Mouse (Mus musculus) kidney, embryonic 16.5 days (tissue): ENCODE data around the gene Mfsd5. TPM values are rescaled to one million over a fixed set of nuclear protein-coding genes. Genes with fewer than 3 reads are reported as not detected.

ENCODE experiments used
- ATAC-seq: fragments of 200-750 bp; cut with Nextera tagmentation; 2 replicates; pipeline ENCODE4 v1.8.0; 2017; ENCODE audit warnings: moderate TSS enrichment; ENCODE audit not compliant: low FRiP score, low TSS enrichment
- H3K27ac ChIP-seq: fragments of 300-500 bp; sonication (generic); 2 replicates; pipeline ENCODE4 v1.5.1; 2014; ENCODE audit warnings: low read length
- H3K27me3 ChIP-seq: fragments of 300-500 bp; sonication (generic); 2 replicates; pipeline ENCODE4 v1.6.1; 2014; ENCODE audit warnings: low read length, control low read depth, mixed read lengths; ENCODE audit not compliant: insufficient read depth
- H3K36me3 ChIP-seq: fragments of 300-500 bp; sonication (generic); 2 replicates; pipeline ENCODE4 v1.6.1; 2014; ENCODE audit warnings: low read length, control low read depth, mixed read lengths; ENCODE audit not compliant: insufficient read depth
- H3K4me1 ChIP-seq: fragments of 300-500 bp; sonication (generic); 2 replicates; pipeline ENCODE4 v1.6.1; 2014; ENCODE audit warnings: low read length, control low read depth, mixed read lengths; ENCODE audit not compliant: insufficient read depth
- H3K4me2 ChIP-seq: fragments of 300-500 bp; sonication (generic); replicated peaks from 2 replicates; pipeline ENCODE4 v1.6.1; 2014; ENCODE audit warnings: low read depth, low read length
- H3K4me3 ChIP-seq: fragments of 300-500 bp; sonication (generic); 2 replicates; pipeline ENCODE4 v1.5.1; 2014; ENCODE audit warnings: mild to moderate bottlenecking, low read length
- H3K9ac ChIP-seq: fragments of 300-500 bp; sonication (generic); replicated peaks from 2 replicates; pipeline ENCODE4 v1.6.1; 2014; ENCODE audit warnings: low read length
- H3K9me3 ChIP-seq: fragments of 300-500 bp; sonication (generic); 2 replicates; pipeline ENCODE4 v1.6.1; 2016; ENCODE audit warnings: low read length, control low read depth
- WGBS: fragments of 180-500 bp; shearing (Covaris S2); extraction: QIAGEN DNeasy Blood & Tissue Kit; methylation state at CpG from one replicate; pipeline ENCODE4 v1.1.7; 2014; 5-methylcytosine and 5-hydroxymethylcytosine counted together
- polyA plus RNA-seq: library from polyadenylated mRNA; unstranded; fragments of >200 nt; fragmentation: Nextera tagmentation; extraction: Ambion mirVana; gene quantifications from 2 replicates; pipeline ENCODE4 v1.2.1, GENCODE M21; 2015

Gene Mfsd5
- polyA plus RNA-seq, 1 experiment from 2014 or later = 78.8 TPM

- peaks cover 14% of the 10 kb centered on the region; the same call in 1 of the 2 replicates for H3K36me3 ChIP-seq
- no peak overlapping the region for H3K4me2 ChIP-seq
- no peaks in the 10 kb centered on the region for H3K9me3 ChIP-seq
- peaks cover 19% of the 10 kb centered on the region for H3K4me1 ChIP-seq
- ATAC-seq = no peak
- H3K27me3 ChIP-seq = no peaks in the 10 kb centered on the region
- H3K9ac ChIP-seq = peak overlapping the region; percentile 88; the same call in 1 of the 2 replicates
- 93% methylated on average over 19 of the region's 19 CpGs for WGBS
- H3K4me3 ChIP-seq = 0 out of 2 replicates have a peak overlapping the region, but pooled peaks have one; percentile 79
- H3K27ac ChIP-seq = no peak overlapping the region
These were observed 1.4 kb downstream of the Mfsd5 start for GRCm38 (mm10) chr15:102280623-102281022.

DNA sequence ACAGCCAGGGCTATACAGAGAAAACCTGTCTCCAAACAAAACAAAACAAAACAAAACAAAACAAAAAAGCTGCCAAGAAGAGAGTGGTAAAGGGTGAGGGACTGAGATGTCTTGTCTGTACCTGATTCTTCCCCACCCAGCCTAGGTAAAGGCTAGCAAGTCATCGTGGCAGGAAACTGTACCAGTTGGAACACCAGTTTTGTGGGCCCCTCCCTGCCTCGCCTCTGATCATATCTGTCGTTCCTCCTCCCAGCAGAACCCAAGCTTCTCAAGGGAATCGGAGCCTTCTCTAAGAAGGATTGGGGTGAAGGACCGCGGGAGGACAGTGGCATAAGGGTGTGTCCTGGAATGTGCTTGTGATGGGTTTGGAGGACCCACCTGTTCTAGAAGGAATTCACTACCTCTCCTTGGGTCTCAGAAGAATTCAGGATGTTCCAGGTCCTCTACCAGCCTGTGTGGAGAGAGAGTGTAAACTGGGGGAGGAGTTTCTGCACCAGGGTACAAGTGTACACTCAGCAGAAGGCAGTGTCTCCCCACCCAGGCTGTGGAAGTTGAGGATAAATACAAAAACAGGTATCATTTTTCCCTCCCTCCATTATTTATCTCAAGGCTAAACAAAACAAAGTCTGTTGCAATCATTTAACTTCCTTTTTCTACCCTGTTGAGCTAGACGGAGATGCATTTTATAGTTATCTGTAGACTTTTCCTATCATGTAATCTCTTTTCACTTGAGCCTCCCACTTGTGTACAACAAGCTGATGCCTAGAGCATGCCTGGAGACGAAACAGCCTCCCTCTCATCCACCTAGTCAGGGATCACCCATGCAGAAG, 3.4 kb downstream of the Mfsd5 start:
- Histone ChIP-seq H3K27ac (no peak overlapping the region), H3K36me3 (peaks cover 14% of the 10 kb centered on the region; the same call in 1 of the 2 replicates), H3K9ac (no peak overlapping the region), H3K9me3 (no peaks in the 10 kb centered on the region), H3K4me1 (peaks cover 19% of the 10 kb centered on the region), H3K4me3 (no peak overlapping the region), H3K4me2 (no peak overlapping the region), H3K27me3 (no peaks in the 10 kb centered on the region)
- 83% methylated on average over 8 of the region's 8 CpGs for WGBS
- no peak for ATAC-seq

DNA sequence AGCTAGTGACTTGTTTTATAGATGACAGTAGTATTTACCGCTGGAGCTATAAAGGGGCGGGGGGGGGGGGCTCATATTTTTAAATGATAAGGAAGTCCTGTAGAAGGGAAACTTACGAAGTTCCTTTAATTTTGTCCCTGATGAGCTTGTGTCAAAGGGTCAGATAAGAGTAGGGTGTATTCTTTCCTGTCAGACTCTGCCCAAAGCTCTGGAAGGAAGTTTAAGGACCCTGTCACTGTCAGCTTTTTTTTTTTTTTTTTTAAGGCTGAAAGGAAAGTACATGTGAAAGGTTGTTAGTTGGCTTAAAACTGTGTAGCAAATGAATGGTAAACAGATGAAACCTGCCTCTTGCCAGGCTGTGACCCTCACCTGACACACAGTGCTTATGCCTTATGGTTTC, 4.4 kb downstream of the Mfsd5 start:
- H3K4me1 ChIP-seq = peaks cover 17% of the 10 kb centered on the region
- no peak overlapping the region for H3K27ac ChIP-seq
- no peak for ATAC-seq
- no peak overlapping the region for H3K9ac ChIP-seq
- no peak overlapping the region for H3K4me3 ChIP-seq
- no peaks in the 10 kb centered on the region for H3K27me3 ChIP-seq
- no peaks in the 10 kb centered on the region for H3K9me3 ChIP-seq
- H3K4me2 ChIP-seq = no peak overlapping the region
- H3K36me3 ChIP-seq = peaks cover 14% of the 10 kb centered on the region; the same call in 1 of the 2 replicates
- 70% methylated on average over 3 of the region's 3 CpGs for WGBS

- Histone ChIP-seq H3K4me2 (no peak overlapping the region), H3K9me3 (no peaks in the 10 kb centered on the region), H3K4me1 (peaks cover 6% of the 10 kb centered on the region; the same call in 1 of the 2 replicates), H3K4me3 (no peak overlapping the region), H3K27ac (no peak overlapping the region), H3K36me3 (0 out of 2 replicates have a peak, but pooled peaks cover 3% of the 10 kb centered on the region), H3K27me3 (no peaks in the 10 kb centered on the region), H3K9ac (no peak overlapping the region)
- ATAC-seq = no peak
These were observed 8.1 kb downstream of the Mfsd5 start for GRCm38 (mm10) chr15:102287395-102287794.

DNA sequence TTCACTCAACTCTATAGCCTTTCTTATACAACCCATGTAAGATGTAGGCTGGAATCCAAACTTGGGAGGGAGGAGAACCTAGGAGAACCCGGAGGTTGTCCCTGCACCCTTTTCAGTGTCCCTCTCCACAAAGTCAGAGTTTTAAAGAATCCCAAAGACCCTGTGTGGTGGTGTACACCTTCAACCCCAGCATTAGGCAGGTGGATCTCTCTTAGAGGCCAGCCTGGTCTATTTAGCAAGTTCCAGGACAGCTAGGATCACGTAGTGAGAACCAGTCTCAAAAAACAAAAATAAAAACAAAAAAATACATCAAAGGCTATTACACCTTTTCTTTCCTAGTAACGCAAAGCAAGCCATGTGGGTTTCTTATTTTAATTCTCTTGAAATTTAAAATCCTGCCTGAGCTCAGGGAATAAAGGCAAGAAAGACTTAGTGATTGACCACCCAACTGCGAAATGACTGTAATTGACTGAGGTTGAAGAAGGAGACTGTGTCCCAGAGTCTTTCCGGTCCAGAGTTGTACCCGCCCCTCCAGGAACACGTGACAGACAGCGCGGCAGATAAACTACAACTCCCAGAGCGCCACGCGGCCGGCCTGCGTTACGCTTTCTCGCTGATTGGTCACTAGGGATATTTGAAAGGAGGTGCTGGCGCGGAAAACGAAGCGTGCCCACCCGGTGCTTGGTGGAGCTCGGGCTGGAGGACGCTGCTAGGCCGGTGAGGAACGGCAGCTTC, 16.5 kb downstream of the Mfsd5 start, which contains the start of gene Espl1:
TSS of gene Espl1 (plus strand) at position 634 of the 735 bp plus-strand sequence.
- Histone ChIP-seq H3K4me3 (peak within 1 kb of the TSS; percentile 68), H3K9me3 (no peaks in the 10 kb centered on the region), H3K4me1 (peaks cover 8% of the 10 kb centered on the region), H3K27ac (peak within 1 kb of the TSS; percentile 48), H3K4me2 (peak within 1 kb of the TSS; percentile 73), H3K27me3 (no peaks in the 10 kb centered on the region), H3K9ac (peak within 1 kb of the TSS; percentile 71), H3K36me3 (peaks cover 19% of the 10 kb centered on the region)
- ATAC-seq = peak; percentile 99
- WGBS = 6% methylated on average over 25 of the region's 25 CpGs

DNA sequence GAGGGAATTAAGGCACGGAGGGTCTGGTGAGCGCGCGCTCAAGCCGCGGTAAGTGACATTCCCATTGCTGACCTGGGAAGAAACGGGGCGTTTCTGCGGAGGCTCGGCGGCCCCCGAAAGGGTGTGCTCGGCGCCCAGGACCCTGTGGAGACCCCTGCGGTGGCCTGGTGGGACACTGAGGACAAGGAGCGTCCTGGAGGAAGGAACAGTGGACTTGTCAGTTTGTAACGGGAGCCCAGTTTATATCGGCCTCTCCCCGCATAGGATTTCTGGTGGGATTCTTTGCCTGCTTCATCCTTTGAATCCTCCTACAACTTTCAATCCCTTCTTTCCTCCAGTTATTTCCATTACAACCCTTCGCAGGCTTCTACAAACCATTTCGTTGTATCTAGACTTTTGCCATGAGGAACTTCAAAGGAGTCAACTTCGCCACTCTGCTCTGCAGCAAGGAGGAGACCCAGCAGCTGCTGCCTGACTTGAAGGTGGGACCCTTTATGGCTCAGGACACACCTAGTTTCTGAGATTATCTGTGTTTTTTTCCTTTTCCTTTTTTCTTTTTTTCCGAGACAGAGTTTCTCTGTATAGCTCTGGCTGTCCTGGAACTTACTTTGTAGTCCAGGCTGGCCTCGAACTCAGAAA, 17.2 kb downstream of the Mfsd5 start:
- H3K4me1 ChIP-seq = peaks cover 8% of the 10 kb centered on the region
- ATAC-seq = peak; percentile 58; the same call in 1 of the 2 replicates
- peaks cover 25% of the 10 kb centered on the region for H3K36me3 ChIP-seq
- H3K4me2 ChIP-seq = peak overlapping the region; percentile 73
- no peaks in the 10 kb centered on the region for H3K9me3 ChIP-seq
- peak overlapping the region; percentile 71 for H3K9ac ChIP-seq
- WGBS = 3% methylated on average over 24 of the region's 24 CpGs
- no peak overlapping the region for H3K27ac ChIP-seq
- H3K27me3 ChIP-seq = no peaks in the 10 kb centered on the region
- H3K4me3 ChIP-seq = peak overlapping the region; percentile 68

GRCm38 (mm10) chr15:102302542-102302941, 23.3 kb downstream of the Mfsd5 start:
- no peak for ATAC-seq
- Histone ChIP-seq H3K27me3 (no peaks in the 10 kb centered on the region), H3K4me2 (no peak overlapping the region), H3K9ac (no peak overlapping the region), H3K4me1 (no peaks in the 10 kb centered on the region), H3K4me3 (no peak overlapping the region), H3K27ac (no peak overlapping the region), H3K36me3 (peaks cover 67% of the 10 kb centered on the region), H3K9me3 (no peaks in the 10 kb centered on the region)
- WGBS = 69% methylated on average over 6 of the region's 6 CpGs

DNA sequence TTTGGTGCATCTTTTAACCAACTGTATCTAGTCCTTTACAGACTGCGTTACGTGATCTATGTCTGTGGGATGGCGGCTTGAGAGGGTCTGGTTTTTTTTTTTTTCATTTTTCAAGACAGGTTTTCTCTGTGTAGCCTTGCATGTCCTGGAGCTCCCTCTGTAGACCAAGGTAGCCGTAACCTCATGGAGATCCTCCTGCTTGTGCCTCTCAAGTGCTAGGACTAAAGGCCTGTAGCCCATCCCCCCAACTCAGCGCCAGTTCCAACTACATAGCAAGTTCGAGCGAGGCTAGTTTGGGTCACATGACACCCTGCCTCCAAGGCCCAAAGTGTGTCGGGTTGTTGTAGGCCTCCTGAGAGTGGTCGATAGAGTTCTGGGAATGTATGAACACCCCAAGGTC, 29.5 kb downstream of the Mfsd5 start:
- no peak overlapping the region for H3K4me3 ChIP-seq
- peaks cover 4% of the 10 kb centered on the region; the same call in 1 of the 2 replicates for H3K4me1 ChIP-seq
- no peak overlapping the region for H3K4me2 ChIP-seq
- no peak overlapping the region for H3K9ac ChIP-seq
- ATAC-seq = no peak
- H3K27me3 ChIP-seq = no peaks in the 10 kb centered on the region
- H3K36me3 ChIP-seq = peaks cover 56% of the 10 kb centered on the region
- no peaks in the 10 kb centered on the region for H3K9me3 ChIP-seq
- 80% methylated on average over 9 of the region's 9 CpGs for WGBS
- no peak overlapping the region for H3K27ac ChIP-seq

- no peaks in the 10 kb centered on the region for H3K27me3 ChIP-seq
- H3K4me3 ChIP-seq = no peak overlapping the region
- peaks cover 53% of the 10 kb centered on the region for H3K36me3 ChIP-seq
- WGBS = 43% methylated on average over 10 of the region's 10 CpGs
- ATAC-seq = peak; percentile 90
- H3K9ac ChIP-seq = no peak overlapping the region
- peak overlapping the region; percentile 62 for H3K27ac ChIP-seq
- H3K4me2 ChIP-seq = no peak overlapping the region
- peaks cover 4% of the 10 kb centered on the region; the same call in 1 of the 2 replicates for H3K4me1 ChIP-seq
- no peaks in the 10 kb centered on the region for H3K9me3 ChIP-seq
These were observed 31.0 kb downstream of the Mfsd5 start for GRCm38 (mm10) chr15:102310074-102310845.
